19 mouse cellular contexts compared by ENCODE assay signal in genomic region chr8:45916496-45916895, GRCm38 (mm10). TPM values are rescaled to one million over a fixed set of nuclear protein-coding genes. Genes with fewer than 3 reads are reported as not detected.
DNase-seq lines count a peak whose midpoint lies in the region; ATAC-seq and TF ChIP-seq lines count a peak whose summit lies in the region.
"Had no signal": no experiment of that assay in that cellular context is flagged by ENCODE, and none has a peak within 500 bp of the region (broad histone marks: within the 10 kb centered on the region; RNA-seq: fewer than 3 reads in every experiment).

No protein-coding gene starts in this region.

- H3K9ac ChIP-seq in heart, adult 2 months (ENCODE audit: low read depth, low read length), result no peak overlapping the region
- no peak overlapping the region for H3K9ac ChIP-seq in kidney, embryonic 14.5 days (ENCODE audit: low read depth, low read length)
- H3K9ac ChIP-seq in limb, embryonic 13.5 days, result no peak overlapping the region
- H3K9ac ChIP-seq: forebrain, postnatal 0 days; hindbrain, embryonic 12.5 days; intestine, embryonic 15.5 days; midbrain, embryonic 12.5 days had no signal

- no peaks in the 10 kb centered on the region for H3K79me2 ChIP-seq in heart, adult 2 months (replicated peaks; ENCODE audit: control insufficient read depth, insufficient read depth, low read length)

- no peak for TF ChIP-seq CTCF in heart, adult 2 months (IDR thresholded peaks at IDR 0.05)
- no peak for TF ChIP-seq CTCF in E14TG2a.4 (conservative IDR thresholded peaks at IDR 0.05; ENCODE audit: low read length)

- WGBS in heart, adult 2 months, result 67% methylated on average over 3 of the region's 3 CpGs
- 74% methylated on average over 3 of the region's 3 CpGs for WGBS in kidney, embryonic 14.5 days
- 87% methylated on average over 3 of the region's 3 CpGs for WGBS in limb, embryonic 13.5 days
- 87% methylated on average over 3 of the region's 3 CpGs for WGBS in midbrain, embryonic 10.5 days

- DNase-seq in heart, adult 2 months, result no peak
- no peak for DNase-seq in heart, adult 8-10 months (ENCODE audit: low spot score)
- no peak for DNase-seq in kidney, postnatal 25 days
- no peak for DNase-seq in midbrain, embryonic 10.5 days (ENCODE audit: low spot score)
- DNase-seq in left cerebral cortex, adult 8-10 months (ENCODE audit: low spot score in 2 of 2), result no peak
- DNase-seq: cerebellum, adult 9-11 months; forebrain, postnatal 0 days; gastrocnemius, postnatal 14 days; thymus, postnatal 36 days had no signal

- peak overlapping the region; percentile 69 for H3K27ac ChIP-seq in heart, adult 2 months
- H3K27ac ChIP-seq in kidney, embryonic 14.5 days (ENCODE audit: low read depth, low read length), result peak overlapping the region; percentile 30; the same call in 1 of the 2 replicates
- H3K27ac ChIP-seq in limb, embryonic 13.5 days, result peak overlapping the region; percentile 76; the same call in 1 of the 2 replicates
- H3K27ac ChIP-seq in midbrain, embryonic 10.5 days (replicated peaks), result no peak overlapping the region
- H3K27ac ChIP-seq: hindbrain, embryonic 12.5 days; intestine, embryonic 15.5 days; midbrain, embryonic 12.5 days had no signal

- intact Hi-C loops in heart, adult 2 months (cut with DNase I), result no loop called here

- H3K4me2 ChIP-seq in kidney, embryonic 14.5 days (replicated peaks; ENCODE audit: low read depth, low read length), result no peak overlapping the region
- no peak overlapping the region for H3K4me2 ChIP-seq in limb, embryonic 13.5 days (replicated peaks)
- H3K4me2 ChIP-seq: hindbrain, embryonic 12.5 days; intestine, embryonic 15.5 days; liver, embryonic 11.5 days; midbrain, embryonic 12.5 days had no signal

- no peak for TF ChIP-seq EP300 in heart, adult 2 months (IDR thresholded peaks at IDR 0.05; ENCODE audit: insufficient read depth, low read depth, low read length)

- H3K4me3 ChIP-seq in heart, adult 2 months, result no peak overlapping the region; the same call in 1 of the 2 replicates
- no peak overlapping the region for H3K4me3 ChIP-seq in kidney, embryonic 14.5 days (ENCODE audit: low read length)
- 0 out of 2 replicates have a peak overlapping the region, but pooled peaks have one; percentile 37 for H3K4me3 ChIP-seq in E14TG2a.4 (replicated peaks; ENCODE audit: low read length)
- no peak overlapping the region for H3K4me3 ChIP-seq in limb, embryonic 13.5 days
- no peak overlapping the region for H3K4me3 ChIP-seq in midbrain, embryonic 10.5 days
- H3K4me3 ChIP-seq: hindbrain, embryonic 12.5 days; intestine, embryonic 15.5 days; midbrain, embryonic 12.5 days had no signal

- TF ChIP-seq POLR2A in heart, adult 2 months (IDR thresholded peaks at IDR 0.05; ENCODE audit: insufficient read depth, low read depth, low read length), result no peak

- no peaks in the 10 kb centered on the region for H3K9me3 ChIP-seq in kidney, embryonic 14.5 days (ENCODE audit: control insufficient read depth, low read length)
- no peaks in the 10 kb centered on the region for H3K9me3 ChIP-seq in E14TG2a.4 (ENCODE audit: low read length)
- H3K9me3 ChIP-seq in limb, embryonic 13.5 days, result no peaks in the 10 kb centered on the region
- H3K9me3 ChIP-seq in midbrain, embryonic 10.5 days (replicated peaks), result no peaks in the 10 kb centered on the region
- H3K9me3 ChIP-seq: hindbrain, embryonic 12.5 days; intestine, embryonic 15.5 days; midbrain, embryonic 12.5 days had no signal

- H3K27me3 ChIP-seq in heart, adult 2 months (ENCODE audit: control insufficient read depth, insufficient read depth, low read length), result no peaks in the 10 kb centered on the region
- no peaks in the 10 kb centered on the region for H3K27me3 ChIP-seq in kidney, embryonic 14.5 days (ENCODE audit: control insufficient read depth, insufficient read depth, low read length)
- H3K27me3 ChIP-seq in E14TG2a.4 (ENCODE audit: insufficient read depth, low read length), result peaks cover 32% of the 10 kb centered on the region
- H3K27me3 ChIP-seq in limb, embryonic 13.5 days, result no peaks in the 10 kb centered on the region
- H3K27me3 ChIP-seq in midbrain, embryonic 10.5 days (ENCODE audit: low read depth, poor library complexity, severe bottlenecking), result no peaks in the 10 kb centered on the region
- H3K27me3 ChIP-seq: hindbrain, embryonic 12.5 days; intestine, embryonic 15.5 days; midbrain, embryonic 12.5 days had no signal

- H3K36me3 ChIP-seq in heart, adult 2 months (ENCODE audit: control insufficient read depth, insufficient read depth, low read length), result no peaks in the 10 kb centered on the region
- H3K36me3 ChIP-seq in kidney, embryonic 14.5 days (ENCODE audit: control insufficient read depth, insufficient read depth, low read length), result no peaks in the 10 kb centered on the region
- H3K36me3 ChIP-seq in E14TG2a.4 (ENCODE audit: insufficient read depth, low read length), result no peaks in the 10 kb centered on the region
- H3K36me3 ChIP-seq in limb, embryonic 13.5 days, result peaks cover 5% of the 10 kb centered on the region; the same call in 1 of the 2 replicates
- H3K36me3 ChIP-seq in midbrain, embryonic 10.5 days, result no peaks in the 10 kb centered on the region
- H3K36me3 ChIP-seq: hindbrain, embryonic 12.5 days; intestine, embryonic 15.5 days; midbrain, embryonic 12.5 days had no signal

- ATAC-seq in kidney, embryonic 14.5 days (ENCODE audit: low FRiP score, low TSS enrichment), result no peak
- no peak for ATAC-seq in limb, embryonic 13.5 days (ENCODE audit: low FRiP score, low read depth)
- ATAC-seq: forebrain, postnatal 0 days; intestine, embryonic 15.5 days; Patski had no signal

- H3K4me1 ChIP-seq in heart, adult 2 months (ENCODE audit: control insufficient read depth, insufficient read depth, low read length), result peaks cover 1% of the 10 kb centered on the region; the same call in 1 of the 2 replicates
- no peaks in the 10 kb centered on the region for H3K4me1 ChIP-seq in kidney, embryonic 14.5 days (ENCODE audit: control insufficient read depth, insufficient read depth, low read length)
- peaks cover 34% of the 10 kb centered on the region for H3K4me1 ChIP-seq in E14TG2a.4 (replicated peaks; ENCODE audit: low read depth, low read length)
- peaks cover 14% of the 10 kb centered on the region for H3K4me1 ChIP-seq in limb, embryonic 13.5 days
- peaks cover 3% of the 10 kb centered on the region; the same call in 1 of the 2 replicates for H3K4me1 ChIP-seq in midbrain, embryonic 10.5 days
- H3K4me1 ChIP-seq: hindbrain, embryonic 12.5 days; intestine, embryonic 15.5 days had no signal

RNA-seq across cellular contexts. Expression of gene Ccdc110, which starts 17.9 kb away (rescaled TPM):
- total RNA-seq in heart, adult 2 months (2021), result not detected
- not detected in 2 replicates for polyA plus RNA-seq in heart, adult 2 months (2012; rRNA removed)
- not detected for total RNA-seq in heart, adult 8-10 months (2022)
- polyA plus RNA-seq in kidney, embryonic 14.5 days (2014; fragmentation: Nextera tagmentation; extraction: Ambion mirVana), result not detected in 2 replicates
- 0.14 and 0.23 TPM in 2 replicates for polyA plus RNA-seq in limb, embryonic 13.5 days (2015; fragmentation: Nextera tagmentation; extraction: Ambion mirVana)
- 0.19 TPM in 1 of 2 replicates, not detected in the other for polyA plus RNA-seq in midbrain, embryonic 10.5 days (2016; fragmentation: Nextera tagmentation; extraction: Ambion mirVana)
- total RNA-seq in left cerebral cortex, adult 8-10 months (2022), result 1 to 10 TPM in 1 of 4 experiments, under 1 TPM in 3; 0.53 to 1.2 (median 0.77) TPM
- total RNA-seq: adrenal gland, postnatal 4 days; gastrocnemius, postnatal 14 days had no signal
- polyA plus RNA-seq: intestine, embryonic 15.5 days; liver, embryonic 11.5 days; midbrain, embryonic 12.5 days; Patski; spleen, adult 2 months had no signal

RNA-seq across cellular contexts. Expression of gene Pdlim3, which starts 31.2 kb away (rescaled TPM):
- total RNA-seq in heart, adult 2 months (2021), result 10 to 100 TPM; 29.4 to 29.9 TPM
- polyA plus RNA-seq in heart, adult 2 months (2012; rRNA removed), result 52.5 and 71.1 TPM in 2 replicates
- 10 to 100 TPM; 23.9 to 33.3 (median 28.1) TPM for total RNA-seq in heart, adult 8-10 months (2022)
- polyA plus RNA-seq in kidney, embryonic 14.5 days (2014; fragmentation: Nextera tagmentation; extraction: Ambion mirVana), result 4.3 and 5.6 TPM in 2 replicates
- 46.0 and 52.5 TPM in 2 replicates for polyA plus RNA-seq in limb, embryonic 13.5 days (2015; fragmentation: Nextera tagmentation; extraction: Ambion mirVana)
- polyA plus RNA-seq in midbrain, embryonic 10.5 days (2016; fragmentation: Nextera tagmentation; extraction: Ambion mirVana), result 10.6 and 31.0 TPM in 2 replicates
- total RNA-seq in left cerebral cortex, adult 8-10 months (2022), result 1 to 10 TPM; 1.2 to 2.3 (median 1.9) TPM
- polyA plus RNA-seq: Patski had no signal

RNA-seq across cellular contexts. Expression of gene 1700029J07Rik, which starts 58.6 kb away (rescaled TPM):
- total RNA-seq in heart, adult 2 months (2021), result under 1 TPM; 0.59 to 0.76 TPM
- 0.66 and 0.94 TPM in 2 replicates for polyA plus RNA-seq in heart, adult 2 months (2012; rRNA removed)
- total RNA-seq in heart, adult 8-10 months (2022), result 1 to 10 TPM in 1 of 4 experiments, under 1 TPM in 3; 0.35 to 1.1 (median 0.58) TPM
- polyA plus RNA-seq in kidney, embryonic 14.5 days (2014; fragmentation: Nextera tagmentation; extraction: Ambion mirVana), result 4.3 and 4.7 TPM in 2 replicates
- 3.3 and 3.7 TPM in 2 replicates for polyA plus RNA-seq in limb, embryonic 13.5 days (2015; fragmentation: Nextera tagmentation; extraction: Ambion mirVana)
- polyA plus RNA-seq in midbrain, embryonic 10.5 days (2016; fragmentation: Nextera tagmentation; extraction: Ambion mirVana), result 3.2 and 3.3 TPM in 2 replicates
- total RNA-seq in left cerebral cortex, adult 8-10 months (2022), result 1 to 10 TPM; 2.2 to 3.9 (median 2.6) TPM

RNA-seq across cellular contexts. Expression of gene Ufsp2, which starts 58.8 kb away (rescaled TPM):
- total RNA-seq in heart, adult 2 months (2021), result 10 to 100 TPM; 25.3 to 25.9 TPM
- 12.1 and 27.1 TPM in 2 replicates for polyA plus RNA-seq in heart, adult 2 months (2012; rRNA removed)
- 10 to 100 TPM; 26.5 to 32.9 (median 27.4) TPM for total RNA-seq in heart, adult 8-10 months (2022)
- 74.1 and 74.9 TPM in 2 replicates for polyA plus RNA-seq in kidney, embryonic 14.5 days (2014; fragmentation: Nextera tagmentation; extraction: Ambion mirVana)
- 93.0 and 104 TPM in 2 replicates for polyA plus RNA-seq in limb, embryonic 13.5 days (2015; fragmentation: Nextera tagmentation; extraction: Ambion mirVana)
- polyA plus RNA-seq in midbrain, embryonic 10.5 days (2016; fragmentation: Nextera tagmentation; extraction: Ambion mirVana), result 60.7 and 62.2 TPM in 2 replicates
- 10 to 100 TPM; 57.0 to 62.2 (median 57.7) TPM for total RNA-seq in left cerebral cortex, adult 8-10 months (2022)
